Mouse (Mus musculus) neural tube, embryonic 14.5 days (tissue): ENCODE data around the gene Mafg. TPM values are rescaled to one million over a fixed set of nuclear protein-coding genes. Genes with fewer than 3 reads are reported as not detected.

ENCODE experiments used
- ATAC-seq: fragments of 200-750 bp; cut with Nextera tagmentation; 2 replicates; pipeline ENCODE4 v1.8.0; 2017; ENCODE audit warnings: low read depth, mild to moderate bottlenecking, moderate TSS enrichment, moderate library complexity
- H3K27ac ChIP-seq: fragments of 300-500 bp; sonication (generic); 2 replicates; pipeline ENCODE4 v1.5.1; 2014; ENCODE audit warnings: low read depth, mild to moderate bottlenecking, control low read depth, low read length, moderate library complexity, mixed read lengths
- H3K27me3 ChIP-seq: fragments of 300-500 bp; sonication (generic); 2 replicates; pipeline ENCODE4 v1.6.1; 2014; ENCODE audit warnings: low read length; ENCODE audit not compliant: control insufficient read depth, insufficient read depth
- H3K36me3 ChIP-seq: fragments of 300-500 bp; sonication (generic); 2 replicates; pipeline ENCODE4 v1.6.1; 2014; ENCODE audit warnings: low read length, mixed read lengths; ENCODE audit not compliant: control insufficient read depth, insufficient read depth
- H3K4me1 ChIP-seq: fragments of 300-500 bp; sonication (generic); 2 replicates; pipeline ENCODE4 v1.6.1; 2014; ENCODE audit warnings: low read length; ENCODE audit not compliant: control insufficient read depth, insufficient read depth
- H3K4me2 ChIP-seq: fragments of 300-500 bp; sonication (generic); 2 replicates; pipeline ENCODE4 v1.6.1; 2014; ENCODE audit warnings: mild to moderate bottlenecking, low read depth, low read length, control low read depth
- H3K4me3 ChIP-seq: fragments of 300-500 bp; sonication (generic); 2 replicates; pipeline ENCODE4 v1.5.1; 2014; ENCODE audit warnings: low read depth, low read length, control low read depth, mixed read lengths
- H3K9ac ChIP-seq: fragments of 300-500 bp; sonication (generic); replicated peaks from 2 replicates; pipeline ENCODE4 v1.6.1; 2014; ENCODE audit warnings: low read depth, mild to moderate bottlenecking, control low read depth, low read length, mixed read lengths
- H3K9me3 ChIP-seq: fragments of 300-500 bp; sonication (generic); 2 replicates; pipeline ENCODE4 v1.6.1; 2016; ENCODE audit warnings: low read length; ENCODE audit not compliant: control insufficient read depth
- WGBS: fragments of 180-500 bp; shearing (Covaris S2); extraction: QIAGEN DNeasy Blood & Tissue Kit; methylation state at CpG from one replicate; pipeline ENCODE4 v1.1.7; 2014; 5-methylcytosine and 5-hydroxymethylcytosine counted together
- polyA plus RNA-seq: library from polyadenylated mRNA; unstranded; fragments of >200 nt; fragmentation: Nextera tagmentation; extraction: Ambion mirVana; gene quantifications from 2 replicates; pipeline ENCODE4 v1.2.1, GENCODE M21; 2014

Mafg gene
- polyA plus RNA-seq, 1 experiment from 2014 or later = 30.5 TPM

- ATAC-seq = no peak
- Histone ChIP-seq H3K9ac (no peak overlapping the region), H3K4me2 (no peak overlapping the region), H3K27ac (no peak overlapping the region), H3K4me1 (peaks cover 7% of the 10 kb centered on the region; the same call in 1 of the 2 replicates), H3K27me3 (0 out of 2 replicates have a peak, but pooled peaks cover 3% of the 10 kb centered on the region), H3K9me3 (no peaks in the 10 kb centered on the region), H3K4me3 (no peak overlapping the region), H3K36me3 (peaks cover 29% of the 10 kb centered on the region)
- 80% methylated on average over 9 of the region's 9 CpGs for WGBS
These were observed 22.8 kb downstream of the Mafg start for GRCm38 (mm10) chr11:120610477-120611046.

DNA sequence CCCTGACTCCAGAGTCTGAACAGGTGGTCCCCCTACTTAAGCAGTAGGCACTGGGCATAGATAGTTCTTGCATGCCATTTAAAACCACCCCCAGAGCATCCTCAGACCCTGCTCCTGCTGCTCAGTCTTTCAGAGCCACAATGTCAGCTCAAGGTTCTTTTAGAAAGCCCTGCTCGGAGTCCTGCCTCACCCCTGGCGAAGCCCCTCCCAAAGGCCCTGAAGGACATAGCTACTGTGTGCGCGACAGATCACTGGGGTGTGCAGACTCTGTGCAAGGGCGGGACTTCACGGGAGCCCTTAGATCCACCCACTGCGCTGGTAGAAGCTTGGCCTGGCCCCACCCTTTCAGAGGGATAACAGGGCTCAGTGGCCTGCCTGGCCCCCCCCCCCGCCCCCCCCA lies 24.1 kb downstream of the Mafg start:
- ATAC-seq = no peak
- H3K27me3 ChIP-seq = 0 out of 2 replicates have a peak, but pooled peaks cover 3% of the 10 kb centered on the region
- H3K4me2 ChIP-seq = no peak overlapping the region
- H3K9ac ChIP-seq = no peak overlapping the region
- no peak overlapping the region for H3K4me3 ChIP-seq
- H3K27ac ChIP-seq = no peak overlapping the region
- H3K9me3 ChIP-seq = no peaks in the 10 kb centered on the region
- WGBS = 42% methylated on average over 7 of the region's 8 CpGs
- peaks cover 40% of the 10 kb centered on the region for H3K36me3 ChIP-seq
- peaks cover 7% of the 10 kb centered on the region; the same call in 1 of the 2 replicates for H3K4me1 ChIP-seq

DNA sequence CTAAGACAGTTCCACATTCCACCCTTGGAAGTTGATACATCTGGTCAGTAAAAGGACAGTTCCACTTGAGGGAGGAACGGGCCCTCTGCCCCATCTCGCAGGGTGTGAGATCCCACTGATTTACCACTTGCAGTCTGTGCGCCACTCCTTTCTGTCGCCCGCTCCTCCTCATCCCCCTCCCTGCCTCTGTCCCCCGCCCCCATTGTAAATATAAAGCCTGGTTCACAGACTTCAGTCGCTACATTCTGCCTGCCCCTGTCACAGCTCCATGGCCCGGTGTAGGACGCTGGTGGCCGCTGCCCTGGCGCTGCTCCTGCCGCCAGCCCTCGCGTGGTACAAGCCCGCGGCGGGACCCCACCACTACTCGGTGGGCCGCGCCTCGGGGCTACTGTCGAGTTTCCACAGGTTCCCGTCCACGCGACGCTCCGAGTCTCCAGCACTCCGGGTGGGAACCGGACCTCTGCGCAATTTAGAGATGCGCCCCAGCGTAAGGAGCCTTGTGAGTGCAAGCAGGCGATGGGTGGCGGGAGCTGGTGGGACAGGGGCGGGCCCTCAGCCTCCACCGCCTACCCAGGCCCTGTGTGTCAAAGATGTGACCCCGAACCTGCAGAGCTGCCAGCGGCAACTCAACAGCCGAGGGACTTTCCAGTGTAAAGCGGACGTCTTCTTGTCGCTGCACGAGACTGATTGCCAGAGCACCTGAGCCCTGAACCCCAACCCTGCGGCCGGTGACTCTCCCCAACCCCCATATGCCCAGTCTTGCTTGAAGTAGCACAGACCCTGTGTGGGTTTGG lies 25.0 kb downstream of the Mafg start, which contains the start of gene Npb:
Gene Npb (plus strand): TSS at position 237 of the 794 bp plus-strand sequence.
- peak; percentile 14; the same call in 1 of the 2 replicates for ATAC-seq
- peaks cover 43% of the 10 kb centered on the region for H3K36me3 ChIP-seq

DNA sequence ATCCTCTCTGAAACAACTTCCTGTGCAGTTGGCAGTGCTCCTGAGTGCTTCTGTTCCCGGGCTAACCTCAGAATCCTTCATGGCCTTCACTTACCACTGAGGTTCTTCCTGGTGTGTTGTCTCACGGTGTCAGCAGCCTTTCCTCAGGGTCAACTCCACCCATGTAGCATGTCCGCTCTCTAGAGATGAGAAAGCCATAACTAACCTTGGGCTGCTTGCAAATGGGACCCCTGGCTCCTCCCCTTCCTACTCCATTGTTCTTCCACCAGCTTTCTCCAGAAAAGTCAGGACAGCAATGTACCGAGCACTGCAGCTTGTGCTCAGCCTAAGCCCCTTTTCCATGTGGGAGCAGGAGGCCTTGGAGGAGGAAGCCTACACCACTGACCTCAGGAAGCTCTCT lies 26.6 kb downstream of the Mafg start:
- H3K9ac ChIP-seq = no peak overlapping the region
- 69% methylated on average over 4 of the region's 4 CpGs for WGBS
- no peak overlapping the region for H3K4me2 ChIP-seq
- no peaks in the 10 kb centered on the region for H3K9me3 ChIP-seq
- peaks cover 46% of the 10 kb centered on the region for H3K36me3 ChIP-seq
- H3K27me3 ChIP-seq = 0 out of 2 replicates have a peak, but pooled peaks cover 3% of the 10 kb centered on the region
- ATAC-seq = no peak
- H3K4me3 ChIP-seq = no peak overlapping the region
- no peak overlapping the region for H3K27ac ChIP-seq
- H3K4me1 ChIP-seq = peaks cover 7% of the 10 kb centered on the region; the same call in 1 of the 2 replicates

More for the DNA sequence above, 25.0 kb downstream of the Mafg start, which contains the start of gene Npb:
- H3K27me3 ChIP-seq = 0 out of 2 replicates have a peak, but pooled peaks cover 3% of the 10 kb centered on the region
- no peaks in the 10 kb centered on the region for H3K9me3 ChIP-seq
- peaks cover 7% of the 10 kb centered on the region; the same call in 1 of the 2 replicates for H3K4me1 ChIP-seq
- 6% methylated on average over 45 of the region's 45 CpGs for whole genome bisulfite sequencing
- peak within 1 kb of the TSS; percentile 9; the same call in 1 of the 2 replicates for H3K4me3 ChIP-seq
- peak within 1 kb of the TSS; percentile 39 for H3K4me2 ChIP-seq
- H3K9ac ChIP-seq = peak within 1 kb of the TSS; percentile 11; the same call in 1 of the 2 replicates
- no peak within 1 kb of the TSS for H3K27ac ChIP-seq

GRCm38 (mm10) chr11:120605667-120606066 lies 27.7 kb downstream of the Mafg start:
- no peak overlapping the region for H3K4me3 ChIP-seq
- 95% methylated on average over 7 of the region's 7 CpGs for WGBS
- H3K27me3 ChIP-seq = 0 out of 2 replicates have a peak, but pooled peaks cover 3% of the 10 kb centered on the region
- peaks cover 40% of the 10 kb centered on the region for H3K36me3 ChIP-seq
- no peak overlapping the region for H3K4me2 ChIP-seq
- no peak overlapping the region for H3K27ac ChIP-seq
- no peak overlapping the region for H3K9ac ChIP-seq
- H3K4me1 ChIP-seq = peaks cover 7% of the 10 kb centered on the region; the same call in 1 of the 2 replicates
- ATAC-seq = no peak
- H3K9me3 ChIP-seq = no peaks in the 10 kb centered on the region

- peaks cover 36% of the 10 kb centered on the region for H3K36me3 ChIP-seq
- no peaks in the 10 kb centered on the region for H3K27me3 ChIP-seq
- 75% methylated on average over 2 of the region's 2 CpGs for WGBS
These were observed 29.9 kb downstream of the Mafg start for GRCm38 (mm10) chr11:120603545-120603944.

GRCm38 (mm10) chr11:120600716-120601115 lies 32.7 kb downstream of the Mafg start:
- no peaks in the 10 kb centered on the region for H3K9me3 ChIP-seq
- no peak overlapping the region for H3K4me3 ChIP-seq
- no peak for ATAC-seq
- peaks cover 44% of the 10 kb centered on the region for H3K36me3 ChIP-seq
- H3K27me3 ChIP-seq = no peaks in the 10 kb centered on the region
- peaks cover 13% of the 10 kb centered on the region for H3K4me1 ChIP-seq
- 93% methylated on average over 3 of the region's 3 CpGs for WGBS
- no peak overlapping the region for H3K27ac ChIP-seq
- H3K9ac ChIP-seq = no peak overlapping the region
- H3K4me2 ChIP-seq = no peak overlapping the region

More at GRCm38 (mm10) chr11:120603545-120603944, 29.9 kb downstream of the Mafg start:
- Histone ChIP-seq H3K4me3 (no peak overlapping the region), H3K27ac (no peak overlapping the region), H3K4me1 (peaks cover 12% of the 10 kb centered on the region), H3K9me3 (no peaks in the 10 kb centered on the region), H3K4me2 (no peak overlapping the region), H3K9ac (no peak overlapping the region)
- ATAC-seq = no peak

GRCm38 (mm10) chr11:120598990-120599549 lies 34.3 kb downstream of the Mafg start:
- Histone ChIP-seq H3K9ac (peak overlapping the region; percentile 99), H3K9me3 (no peaks in the 10 kb centered on the region), H3K27me3 (no peaks in the 10 kb centered on the region), H3K4me2 (peak overlapping the region; percentile 97), H3K4me3 (peak overlapping the region; percentile 95), H3K27ac (peak overlapping the region; percentile 87), H3K4me1 (peaks cover 13% of the 10 kb centered on the region), H3K36me3 (peaks cover 43% of the 10 kb centered on the region)
- 49% methylated on average over 17 of the region's 17 CpGs for WGBS
- no peak; the same call in 1 of the 2 replicates for ATAC-seq
